Mouse (Mus musculus) Patski (cell line): ENCODE measurements at regions not wholly inside any gene's neighbourhood (a gene's known extent, or its start where the extent isn't known, plus 50 kb on each side); places are given as distances from the start of the nearest gene placed in this dataset.

Experiments
- ATAC-seq: fragments of 100-300 bp; one replicate; pipeline ENCODE4 v1.8.0; 2021
- CTCF ChIA-PET: fragments of 350-600 bp; sonication (Branson Sonifier 250); formaldehyde crosslinking; loops from one replicate; lab custom pipeline; 2022; ENCODE audit warnings: inconsistent platforms; lab: Charles Lee
- POLR2A ChIA-PET: fragments of 350-600 bp; sonication (Branson Sonifier 250); formaldehyde crosslinking; loops from one replicate; lab custom pipeline; 2022; ENCODE audit warnings: antibody characterized with exemption, inconsistent platforms; lab: Charles Lee
- DNase-seq: peaks from one replicate; pipeline ENCODE4 v3.0.0-alpha.2; 2011; ENCODE audit warnings: low read depth, low spot score
- H3K27me3 ChIP-seq: fragments of 371-371 bp; one replicate; pipeline ENCODE4 v1.5.1; 2021
- CTCF ChIP-seq: fragments of 100-300 bp; IDR thresholded peaks from one replicate; pipeline ENCODE4 v1.5.1; 2021
- in situ Hi-C: fragments of 300-500 bp; cut with MboI; formaldehyde crosslinking; loops from 3 replicates; pipeline ENCODE4 v1.11.1; 2018; ENCODE audit warnings: low pct_unique_long_range_greater_than_20kb, mixed read lengths

DNA sequence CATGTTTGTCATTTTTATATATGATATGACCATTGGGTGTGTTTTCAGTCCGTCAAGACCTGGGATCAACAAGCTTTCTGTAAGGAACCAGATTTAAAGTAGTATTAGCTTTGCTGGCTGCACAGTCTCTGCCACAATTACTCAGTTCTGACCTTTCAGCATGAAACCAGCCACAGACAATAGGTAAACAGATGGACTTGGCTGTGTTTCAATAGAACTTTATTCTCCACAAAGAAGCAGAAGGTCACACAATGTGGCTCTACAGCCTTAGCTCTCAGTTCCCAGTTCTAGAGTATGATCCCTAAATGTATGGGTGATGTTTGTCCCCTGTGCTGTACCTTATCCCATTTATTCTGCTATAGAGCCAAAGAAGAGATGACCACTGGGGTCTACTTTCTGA lies 63.6 kb upstream of the Bod1l start:
- TF ChIP-seq CTCF, result no peak
- ATAC-seq (no peak), DNase-seq (no peak)
- in situ Hi-C loops, result no loop called here
- no peaks in the 10 kb centered on the region for H3K27me3 ChIP-seq
- ChIA-PET CTCF (interaction anchor here (0.8 to 1.3 kb wide), 2 partner anchors 15 to 20 kb away, joined by 3 to 4 read pairs; no protein-coding TSS in a partner anchor), POLR2A (no interaction called here)

DNA sequence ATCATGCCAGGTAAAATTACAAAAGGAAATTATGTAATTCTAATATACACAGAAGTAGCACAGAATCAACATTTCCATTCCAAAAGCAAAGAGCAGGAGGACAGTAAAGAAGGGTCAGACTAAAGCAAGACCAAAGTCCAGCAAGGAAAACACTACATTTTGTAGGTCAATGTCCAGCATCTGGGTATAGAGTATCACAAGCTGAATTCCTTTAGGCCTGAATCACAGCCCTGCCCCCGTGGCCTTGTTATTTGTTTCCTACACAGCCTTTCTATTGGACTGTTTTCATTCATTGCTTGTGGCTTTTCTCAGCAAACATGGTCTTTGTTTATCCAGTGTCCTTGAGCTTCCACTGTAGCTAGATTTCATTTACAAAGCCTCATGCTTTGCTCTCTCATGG lies 60.4 kb upstream of the Bod1l start:
- in situ Hi-C loops, result no loop called here
- TF ChIP-seq CTCF, result no peak
- DNase-seq (no peak), ATAC-seq (no peak)
- no peaks in the 10 kb centered on the region for H3K27me3 ChIP-seq
- POLR2A ChIA-PET, result no interaction called here
- CTCF ChIA-PET, result interaction anchor here (0.8 to 1.4 kb wide), 2 partner anchors 17 to 62 kb away, joined by 3 read pairs; no protein-coding TSS in a partner anchor

DNA sequence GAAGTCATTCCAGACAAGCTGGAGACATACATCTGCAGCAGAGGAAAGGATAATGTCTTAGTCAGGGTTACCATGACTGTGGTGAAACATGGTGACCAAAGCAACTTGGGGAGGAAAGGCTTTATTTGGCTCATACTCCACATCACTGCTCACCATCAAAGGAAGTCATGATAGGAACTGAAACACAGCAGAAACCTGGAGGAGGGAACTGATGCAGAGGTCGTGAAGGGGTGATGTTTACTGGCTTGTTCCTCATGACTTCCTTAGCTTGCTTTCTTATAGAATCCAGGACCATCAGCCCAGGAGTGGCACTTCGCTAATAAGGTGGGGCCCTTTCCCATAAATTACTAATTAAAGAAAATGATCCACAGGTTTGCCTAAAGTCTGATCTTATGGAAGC lies 55.1 kb upstream of the Bod1l start:
- POLR2A ChIA-PET, result no interaction called here
- CTCF ChIA-PET, result no interaction called here
- in situ Hi-C loops, result loop anchor here (10.0 to 25.0 kb wide), 2 partner anchors 516 to 1738 kb away; no protein-coding TSS in a partner anchor
- DNase-seq, result no peak
- no peak for TF ChIP-seq CTCF
- no peak for ATAC-seq
- no peaks in the 10 kb centered on the region for H3K27me3 ChIP-seq

DNA sequence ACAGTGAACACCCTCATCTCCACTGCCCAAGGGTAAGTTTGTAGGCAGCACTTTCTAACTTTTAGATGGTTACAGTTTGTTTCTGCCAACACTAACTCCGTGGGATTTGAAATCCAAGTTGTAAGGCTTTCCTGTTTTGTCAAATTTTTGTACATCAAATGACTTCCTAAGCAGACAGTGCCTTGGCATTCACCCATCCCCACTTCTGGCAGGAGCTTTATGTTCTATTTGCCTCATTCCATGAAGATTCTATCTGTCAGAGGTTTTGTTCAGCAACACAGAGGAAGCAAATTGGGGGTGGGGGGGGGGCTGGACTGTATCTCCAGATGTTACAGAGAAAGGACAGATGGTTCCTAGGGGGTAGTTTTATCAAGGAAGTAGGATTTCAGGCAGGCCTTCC lies 54.6 kb upstream of the Bod1l start:
- DNase-seq, result no peak
- TF ChIP-seq CTCF, result no peak
- no peaks in the 10 kb centered on the region for H3K27me3 ChIP-seq
- ChIA-PET CTCF (no interaction called here), POLR2A (no interaction called here)
- no peak for ATAC-seq
- in situ Hi-C loops, result loop anchor here (10.0 to 25.0 kb wide), 2 partner anchors 516 to 1739 kb away; no protein-coding TSS in a partner anchor
